Mouse (Mus musculus) heart, postnatal 0 days (tissue): ENCODE results near the gene Cyp2c29. TPM values are rescaled to one million over a fixed set of nuclear protein-coding genes. Genes with fewer than 3 reads are reported as not detected.
"Not testable (repeated sequence)": the region's sequence is repeated elsewhere in the genome, so short reads cannot be mapped to it uniquely, and the experiment has no call there.

Source experiments
- ATAC-seq: fragments of 200-750 bp; cut with Nextera tagmentation; 2 replicates; pipeline ENCODE4 v1.8.0; 2017; ENCODE audit warnings: low read depth, moderate number of reproducible peaks, moderate library complexity; ENCODE audit not compliant: insufficient read depth
- DNase-seq: peaks from one replicate; pipeline ENCODE4 v3.0.0-alpha.2; 2016; ENCODE audit warnings: low spot score
- H3K27ac ChIP-seq: fragments of 300-500 bp; sonication (generic); 2 replicates; pipeline ENCODE4 v1.5.1; 2014; ENCODE audit warnings: low read depth, mild to moderate bottlenecking
- H3K27me3 ChIP-seq: fragments of 300-500 bp; sonication (generic); 2 replicates; pipeline ENCODE4 v1.6.1; 2014; ENCODE audit warnings: low read length, mixed read lengths; ENCODE audit not compliant: control insufficient read depth, insufficient read depth
- H3K36me3 ChIP-seq: fragments of 300-500 bp; sonication (generic); replicated peaks from 2 replicates; pipeline ENCODE4 v1.6.1; 2014; ENCODE audit warnings: low read length, mixed read lengths; ENCODE audit not compliant: control insufficient read depth, insufficient read depth
- H3K4me1 ChIP-seq: fragments of 300-500 bp; sonication (generic); 2 replicates; pipeline ENCODE4 v1.6.1; 2014; ENCODE audit warnings: antibody characterized with exemption; ENCODE audit not compliant: control insufficient read depth, insufficient read depth
- H3K4me2 ChIP-seq: fragments of 300-500 bp; sonication (generic); 2 replicates; pipeline ENCODE4 v1.6.1; 2014; ENCODE audit warnings: low read depth, mild to moderate bottlenecking, low read length, moderate library complexity
- H3K4me3 ChIP-seq: fragments of 300-500 bp; sonication (generic); 2 replicates; pipeline ENCODE4 v1.5.1; 2014; ENCODE audit warnings: low read depth, low read length
- H3K9ac ChIP-seq: fragments of 300-500 bp; sonication (generic); replicated peaks from 2 replicates; pipeline ENCODE4 v1.6.1; 2014; ENCODE audit warnings: low read depth, low read length, mixed read lengths
- H3K9me3 ChIP-seq: fragments of 300-500 bp; sonication (generic); replicated peaks from 2 replicates; pipeline ENCODE4 v1.6.1; 2016; ENCODE audit warnings: low read length; ENCODE audit not compliant: control insufficient read depth
- CTCF ChIP-seq: IDR thresholded peaks from 2 replicates; pipeline ENCODE4 v1.5.1; 2016; ENCODE audit warnings: antibody characterized with exemption, control low read depth, low read depth
- EP300 ChIP-seq: IDR thresholded peaks from 2 replicates; pipeline ENCODE4 v1.6.1; 2016; ENCODE audit warnings: antibody characterized with exemption, low read depth
- WGBS: fragments of 180-500 bp; shearing (Covaris S2); extraction: QIAGEN DNeasy Blood & Tissue Kit; methylation state at CpG from one replicate; pipeline ENCODE4 v1.1.7; 2014; 5-methylcytosine and 5-hydroxymethylcytosine counted together
- polyA plus RNA-seq: library from polyadenylated mRNA; unstranded; fragments of >200 nt; fragmentation: Nextera tagmentation; extraction: Ambion mirVana; gene quantifications from 2 replicates; pipeline ENCODE4 v1.2.1, GENCODE M21; 2015
- total RNA-seq: library from RNA; depleted of rRNA; stranded (reverse); fragments of >200 nt; gene quantifications from 2 replicates; pipeline ENCODE4 v1.2.3, GENCODE M21; 2014; ENCODE audit warnings: low replicate concordance; rRNA removed

The Cyp2c29 gene
- total RNA-seq: not detected in 2 replicates
- not detected in 2 replicates for polyA plus RNA-seq

GRCm38 (mm10) chr19:39269105-39269504, at the start of gene Cyp2c29:
TSS of gene Cyp2c29 (plus strand) at chr19:39269405.
- not testable (repeated sequence) for H3K27ac ChIP-seq, H3K36me3 ChIP-seq, H3K4me1 ChIP-seq, ATAC-seq, H3K4me2 ChIP-seq, H3K9me3 ChIP-seq, DNase-seq, H3K4me3 ChIP-seq, H3K27me3 ChIP-seq, H3K9ac ChIP-seq
- no CpG with 5 or more reads among the region's 1 CpGs for WGBS

GRCm38 (mm10) chr19:39267036-39267435, 2.2 kb upstream of the Cyp2c29 start:
- H3K4me3 ChIP-seq, H3K9me3 ChIP-seq, H3K36me3 ChIP-seq, ATAC-seq, H3K4me2 ChIP-seq, H3K9ac ChIP-seq, H3K4me1 ChIP-seq, DNase-seq, H3K27ac ChIP-seq, H3K27me3 ChIP-seq: not testable (repeated sequence)
- whole genome bisulfite sequencing: 61% methylated on average over 2 of the region's 2 CpGs

- Histone ChIP-seq H3K27me3 (no peaks in the 10 kb centered on the region), H3K9me3 (peaks cover 10% of the 10 kb centered on the region; the same call in 1 of the 2 replicates), H3K4me1 (no peaks in the 10 kb centered on the region), H3K4me3 (no peak overlapping the region), H3K9ac (no peak overlapping the region), H3K36me3 (no peaks in the 10 kb centered on the region), H3K4me2 (no peak overlapping the region), H3K27ac (no peak overlapping the region)
- ATAC-seq (no peak), DNase-seq (no peak)
- TF ChIP-seq CTCF: no peak
- no peak for TF ChIP-seq EP300
Observed at GRCm38 (mm10) chr19:39282801-39283200, 13.6 kb downstream of the Cyp2c29 start.

GRCm38 (mm10) chr19:39285637-39286036, 16.4 kb downstream of the Cyp2c29 start:
- TF ChIP-seq CTCF: no peak
- no peak for TF ChIP-seq EP300

GRCm38 (mm10) chr19:39286825-39287224, 17.6 kb downstream of the Cyp2c29 start:
- no peaks in the 10 kb centered on the region for H3K4me1 ChIP-seq
- no peak overlapping the region for H3K4me3 ChIP-seq
- H3K9ac ChIP-seq: no peak overlapping the region
- 67% methylated on average over 4 of the region's 4 CpGs for WGBS
- ATAC-seq (no peak), DNase-seq (no peak)
- peaks cover 10% of the 10 kb centered on the region; the same call in 1 of the 2 replicates for H3K9me3 ChIP-seq
- no peaks in the 10 kb centered on the region for H3K27me3 ChIP-seq
- H3K36me3 ChIP-seq: no peaks in the 10 kb centered on the region
- no peak overlapping the region for H3K27ac ChIP-seq
- H3K4me2 ChIP-seq: no peak overlapping the region
- TF ChIP-seq EP300 (no peak), CTCF (no peak)

More at GRCm38 (mm10) chr19:39285637-39286036, 16.4 kb downstream of the Cyp2c29 start:
- no peaks in the 10 kb centered on the region for H3K27me3 ChIP-seq
- no peaks in the 10 kb centered on the region for H3K36me3 ChIP-seq
- H3K4me1 ChIP-seq: no peaks in the 10 kb centered on the region
- ATAC-seq (no peak), DNase-seq (no peak)
- no peak overlapping the region for H3K9ac ChIP-seq
- no peak overlapping the region for H3K4me2 ChIP-seq
- peaks cover 10% of the 10 kb centered on the region; the same call in 1 of the 2 replicates for H3K9me3 ChIP-seq
- no peak overlapping the region for H3K27ac ChIP-seq
- H3K4me3 ChIP-seq: no peak overlapping the region

- ATAC-seq (no peak), DNase-seq (no peak)
- Histone ChIP-seq H3K27ac (no peak overlapping the region), H3K27me3 (no peaks in the 10 kb centered on the region), H3K36me3 (no peaks in the 10 kb centered on the region), H3K4me3 (no peak overlapping the region), H3K9me3 (peaks cover 4% of the 10 kb centered on the region; the same call in 1 of the 2 replicates), H3K4me2 (no peak overlapping the region), H3K9ac (no peak overlapping the region), H3K4me1 (no peaks in the 10 kb centered on the region)
- no peak for TF ChIP-seq EP300
- no peak for TF ChIP-seq CTCF
- WGBS: 54% methylated on average over 3 of the region's 3 CpGs
Observed at GRCm38 (mm10) chr19:39288978-39289377, 19.8 kb downstream of the Cyp2c29 start.

Other genes with a start within 250 kb of the Cyp2c29 start
- not detected in 2 replicates for gene Cyp2c65, start 208.4 kb upstream of the Cyp2c29 start, total RNA-seq
- not detected in 2 replicates for gene Cyp2c65, start 208.4 kb upstream of the Cyp2c29 start, polyA plus RNA-seq
- gene Cyp2c66, start 155.5 kb upstream of the Cyp2c29 start, total RNA-seq: not detected in 2 replicates
- not detected in 2 replicates for gene Cyp2c66, start 155.5 kb upstream of the Cyp2c29 start, polyA plus RNA-seq
- not detected in 2 replicates for gene Cyp2c38, start 193.7 kb downstream of the Cyp2c29 start, total RNA-seq
- not detected in 2 replicates for gene Cyp2c38, start 193.7 kb downstream of the Cyp2c29 start, polyA plus RNA-seq
- not detected in 2 replicates for gene Cyp2c39, start 241.5 kb downstream of the Cyp2c29 start, total RNA-seq
- not detected in 2 replicates for gene Cyp2c39, start 241.5 kb downstream of the Cyp2c29 start, polyA plus RNA-seq